Mouse (Mus musculus): ENCODE measurements around the gene Cox8a.

DNA sequence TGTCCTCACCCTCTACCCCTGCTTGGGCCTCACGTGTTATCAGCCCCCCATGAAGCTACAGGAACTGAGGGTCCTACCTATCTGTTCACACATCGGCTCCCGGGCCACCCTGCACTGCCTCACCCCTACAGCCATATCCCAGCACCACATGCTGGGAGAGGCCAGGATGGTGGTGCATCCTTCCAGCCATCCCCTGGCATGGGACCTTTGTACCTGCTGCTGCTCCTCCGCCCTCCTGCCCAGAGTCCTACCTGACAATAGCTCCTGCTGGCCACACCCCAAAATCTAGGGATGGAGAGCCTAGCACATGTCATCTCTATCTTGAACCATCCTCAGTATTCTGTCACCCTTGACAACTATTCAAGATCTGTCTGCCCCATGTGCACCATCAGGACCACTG lies 28.4 kb downstream of the Cox8a start:
- TF ChIP-seq CTCF (IDR thresholded peaks at IDR 0.05; ENCODE audit: low read depth, low read length) = no peak
- TF ChIP-seq POLR2A (IDR thresholded peaks at IDR 0.05; ENCODE audit: borderline replicate concordance, low read depth, low read length) = no peak

Data from bone marrow macrophage, adult 2 months (primary cell).